Mouse (Mus musculus) CH12.LX (cell line): ENCODE measurements around the gene Morn5. TPM values are rescaled to one million over a fixed set of nuclear protein-coding genes. Genes with fewer than 3 reads are reported as not detected.

Source experiments
- DNase-seq: peaks from one replicate; pipeline ENCODE4 v3.0.0-alpha.2; 2013; ENCODE audit errors: extremely low read depth
- H3K27ac ChIP-seq: 2 replicates; pipeline ENCODE4 v1.5.1; 2012; ENCODE audit warnings: low read depth, mild to moderate bottlenecking, control low read depth, moderate library complexity; ENCODE audit not compliant: insufficient read depth
- H3K27me3 ChIP-seq: replicated peaks from 2 replicates; pipeline ENCODE3; 2012; ENCODE audit warnings: inconsistent platforms
- H3K36me3 ChIP-seq, 2 experiments: replicated peaks in 1 of 2; 2 replicates each; pipeline versions ENCODE3 to v1.6.1; 2012; ENCODE audit warnings: inconsistent platforms in 1 of 2, low read length in 1 of 2, mild to moderate bottlenecking in 1 of 2, mixed read lengths in 1 of 2, moderate library complexity in 1 of 2; ENCODE audit not compliant: control insufficient read depth in 1 of 2, insufficient read depth in 1 of 2
- H3K4me1 ChIP-seq, 2 experiments: 2 replicates each; pipeline ENCODE4 v1.6.1; 2012; ENCODE audit warnings: inconsistent platforms in 1 of 2, moderate library complexity in 1 of 2; ENCODE audit not compliant: insufficient read depth in 2 of 2, control insufficient read depth in 1 of 2
- H3K4me2 ChIP-seq: 2 replicates; pipeline ENCODE4 v1.6.1; 2012; ENCODE audit warnings: low read depth, mild to moderate bottlenecking, control low read depth; ENCODE audit not compliant: poor library complexity, insufficient read depth, severe bottlenecking
- H3K4me3 ChIP-seq, 3 experiments: fragments of 150-350 bp in 1 of 3; sonication (generic) in 1 of 3; replicated peaks in 1 of 3; 2 replicates each; pipeline versions ENCODE3 to v1.5.1; 2011 to 2012; ENCODE audit warnings: low read depth in 2 of 3, low read length in 2 of 3, mild to moderate bottlenecking in 2 of 3, moderate library complexity in 2 of 3, control low read depth in 1 of 3, improper control_type of control experiment in 1 of 3, inconsistent platforms in 1 of 3, mixed read lengths in 1 of 3; ENCODE audit not compliant: poor library complexity in 1 of 3
- H3K79me2 ChIP-seq: replicated peaks from 2 replicates; pipeline ENCODE4 v1.6.1; 2012; ENCODE audit warnings: mild to moderate bottlenecking, moderate library complexity; ENCODE audit not compliant: control insufficient read depth, poor library complexity, insufficient read depth, severe bottlenecking; ENCODE audit errors: extremely low read depth
- H3K9ac ChIP-seq: 2 replicates; pipeline ENCODE4 v1.6.1; 2012; ENCODE audit warnings: low read depth, mild to moderate bottlenecking, control low read depth, moderate library complexity; ENCODE audit not compliant: insufficient read depth
- H3K9me3 ChIP-seq: replicated peaks from 2 replicates; pipeline ENCODE3; 2012; ENCODE audit warnings: low read length, inconsistent platforms, mixed read lengths
- BHLHE40 ChIP-seq: IDR thresholded peaks from 2 replicates; pipeline ENCODE4 v1.6.1; 2011; ENCODE audit warnings: mild to moderate bottlenecking, low read depth, low read length, improper control_type of control experiment
- CHD1 ChIP-seq: IDR thresholded peaks from 2 replicates; pipeline ENCODE4 v1.6.1; 2012; ENCODE audit warnings: low read depth, low read length, improper control_type of control experiment, inconsistent platforms
- CHD2 ChIP-seq: IDR thresholded peaks from 2 replicates; pipeline ENCODE4 v1.6.1; 2011; ENCODE audit warnings: low read length, improper control_type of control experiment
- CTCF ChIP-seq, 2 experiments: IDR thresholded peaks in 1 of 2; conservative IDR thresholded peaks in 1 of 2; 2 replicates each; pipeline ENCODE4 v1.5.1; 2011 to 2012; ENCODE audit warnings: low read depth in 2 of 2, low read length in 2 of 2, improper control_type of control experiment in 1 of 2, inconsistent platforms in 1 of 2, mild to moderate bottlenecking in 1 of 2, moderate library complexity in 1 of 2
- ELF1 ChIP-seq: IDR thresholded peaks from 2 replicates; pipeline ENCODE4 v1.6.1; 2014; ENCODE audit warnings: low read depth, mild to moderate bottlenecking, inconsistent platforms, low read length, improper control_type of control experiment
- EP300 ChIP-seq: IDR thresholded peaks from 2 replicates; pipeline ENCODE4 v1.6.1; 2011; ENCODE audit warnings: low read length, improper control_type of control experiment
- ETS1 ChIP-seq: conservative IDR thresholded peaks from 2 replicates; pipeline ENCODE4 v1.6.1; 2012; ENCODE audit warnings: low read depth, mild to moderate bottlenecking, inconsistent platforms, low read length, improper control_type of control experiment, moderate library complexity
- GABPA ChIP-seq: IDR thresholded peaks from 2 replicates; pipeline ENCODE4 v1.6.1; 2012; ENCODE audit warnings: low read depth, low read length, improper control_type of control experiment, inconsistent platforms; ENCODE audit not compliant: insufficient replicate concordance
- JUND ChIP-seq: conservative IDR thresholded peaks from 2 replicates; pipeline ENCODE4 v1.6.1; 2011; ENCODE audit warnings: low read depth, low read length, improper control_type of control experiment
- MAFK ChIP-seq: IDR thresholded peaks from 2 replicates; pipeline ENCODE4 v1.6.1; 2011; ENCODE audit warnings: low read length, improper control_type of control experiment; ENCODE audit not compliant: insufficient replicate concordance
- MAX ChIP-seq: IDR thresholded peaks from 2 replicates; pipeline ENCODE4 v1.6.1; 2011; ENCODE audit warnings: low read length, improper control_type of control experiment
- MAZ ChIP-seq: IDR thresholded peaks from 2 replicates; pipeline ENCODE4 v1.6.1; 2012; ENCODE audit warnings: low read depth, mild to moderate bottlenecking, inconsistent platforms, low read length, improper control_type of control experiment, moderate library complexity
- MEF2A ChIP-seq: IDR thresholded peaks from 2 replicates; pipeline ENCODE4 v1.6.1; 2014; ENCODE audit warnings: low read depth, mild to moderate bottlenecking, inconsistent platforms, low read length, improper control_type of control experiment, borderline replicate concordance
- MXI1 ChIP-seq: IDR thresholded peaks from 2 replicates; pipeline ENCODE4 v1.6.1; 2011; ENCODE audit warnings: mild to moderate bottlenecking, low read depth, low read length, improper control_type of control experiment
- NELFE ChIP-seq: IDR thresholded peaks from 2 replicates; pipeline ENCODE4 v1.6.1; 2011; ENCODE audit warnings: low read depth, low read length, improper control_type of control experiment
- PAX5 ChIP-seq: IDR thresholded peaks from 2 replicates; pipeline ENCODE4 v1.6.1; 2012; ENCODE audit warnings: low read length, inconsistent platforms, mixed read lengths
- RCOR1 ChIP-seq: conservative IDR thresholded peaks from 2 replicates; pipeline ENCODE4 v1.6.1; 2012; ENCODE audit warnings: low read depth, mild to moderate bottlenecking, inconsistent platforms, low read length, improper control_type of control experiment
- SMC3 ChIP-seq: IDR thresholded peaks from 2 replicates; pipeline ENCODE4 v1.6.1; 2011; ENCODE audit warnings: low read depth, low read length, improper control_type of control experiment
- TBP ChIP-seq: conservative IDR thresholded peaks from 2 replicates; pipeline ENCODE4 v1.6.1; 2011; ENCODE audit warnings: low read depth, low read length, improper control_type of control experiment
- TCF12 ChIP-seq: IDR thresholded peaks from 2 replicates; pipeline ENCODE4 v1.6.1; 2014; ENCODE audit warnings: low read depth, mild to moderate bottlenecking, inconsistent platforms, low read length, improper control_type of control experiment
- USF1 ChIP-seq: IDR thresholded peaks from 2 replicates; pipeline ENCODE4 v1.6.1; 2014; ENCODE audit warnings: low read depth, mild to moderate bottlenecking, inconsistent platforms, low read length, improper control_type of control experiment
- USF2 ChIP-seq: conservative IDR thresholded peaks from 2 replicates; pipeline ENCODE4 v1.6.1; 2011; ENCODE audit warnings: low read depth, low read length, improper control_type of control experiment
- ZKSCAN1 ChIP-seq: IDR thresholded peaks from 2 replicates; pipeline ENCODE4 v1.6.1; 2012; ENCODE audit warnings: low read depth, inconsistent platforms, low read length, improper control_type of control experiment, borderline replicate concordance
- ZMIZ1 ChIP-seq: IDR thresholded peaks from 2 replicates; pipeline ENCODE4 v1.6.1; 2012; ENCODE audit warnings: low read depth, mild to moderate bottlenecking, inconsistent platforms, low read length, improper control_type of control experiment
- ZNF384 ChIP-seq: IDR thresholded peaks from 2 replicates; pipeline ENCODE4 v1.6.1; 2012; ENCODE audit warnings: low read depth, low read length, improper control_type of control experiment, inconsistent platforms
- dilution Hi-C: fragments of 300-500 bp; cut with MboI; formaldehyde crosslinking; loops from 2 replicates; pipeline ENCODE4 v1.14.3; 2020; ENCODE audit warnings: low sequenced_read_pairs; ENCODE audit not compliant: extremely low pct_unique_long_range_greater_than_20kb, extremely low pct_ligation_motif_present
- in situ Hi-C: fragments of 300-500 bp; cut with MboI; formaldehyde crosslinking; loops from 3 replicates; pipeline ENCODE4 v1.14.3; 2019; ENCODE audit warnings: low sequenced_read_pairs, low pct_ligation_motif_present, low pct_unique_long_range_greater_than_20kb, mixed read lengths
- polyA plus RNA-seq: library from polyadenylated mRNA; unstranded; fragments of >175 nt; gene quantifications from 2 replicates; pipeline ENCODE4 v1.2.1, GENCODE M21; 2012; ENCODE audit warnings: low read depth; ENCODE audit not compliant: insufficient read length
- total RNA-seq, 2 experiments: library from RNA; depleted of rRNA; stranded (reverse); fragments of 300-350 nt in 1 of 2; fragments of >200 nt in 1 of 2; gene quantifications; 2 replicates each; pipeline ENCODE4 v1.2.3; 2012 to 2014

The Morn5 gene
- total and polyA plus RNA-seq, 3 experiments: 0.38 TPM; not detected in 2

GRCm38 (mm10) chr2:36000390-36000789 lies 48.9 kb upstream of the Morn5 start:
- Histone ChIP-seq H3K9me3 (peaks cover 4% of the 10 kb centered on the region), H3K79me2 (no peaks in the 10 kb centered on the region), H3K36me3 (no peaks in the 10 kb centered on the region), H3K4me3 (no peak overlapping the region), H3K9ac (no peak overlapping the region), H3K27ac (no peak overlapping the region), H3K27me3 (peaks cover 15% of the 10 kb centered on the region), H3K4me2 (no peak overlapping the region), H3K4me1 (peaks cover 6 to 21% of the 10 kb centered on the region in 2 experiments)
- dilution Hi-C loops (no loop called here), in situ Hi-C loops (loop anchor here (10.0 to 25.0 kb wide), 2 partner anchors 284 to 1337 kb away; partner anchors contain the start of gene Olfr368)
- TF ChIP-seq CHD1 (no peak), NELFE (no peak), MXI1 (no peak), SMC3 (no peak), MAZ (no peak), TBP (no peak), EP300 (no peak), MAX (no peak), RCOR1 (no peak), USF1 (no peak), ZKSCAN1 (no peak), CHD2 (no peak), ZNF384 (no peak), ETS1 (no peak), PAX5 (no peak), ELF1 (no peak), USF2 (no peak), CTCF (conservative IDR thresholded peaks at IDR 0.05 in 1 of 2, IDR thresholded peaks at IDR 0.05 in 1 of 2; ENCODE audit: low read depth in 2 of 2, low read length in 2 of 2) (no peak)
- DNase-seq: no peak

GRCm38 (mm10) chr2:36002188-36002587 lies 47.1 kb upstream of the Morn5 start:
- H3K4me1 ChIP-seq: peaks cover 0 to 10% of the 10 kb centered on the region in 2 experiments; a peak in 2 of 4 replicates
- H3K27me3 ChIP-seq: peaks cover 28% of the 10 kb centered on the region
- DNase-seq: no peak
- no peak overlapping the region for H3K4me3 ChIP-seq
- no peak overlapping the region for H3K9ac ChIP-seq
- H3K9me3 ChIP-seq: peaks cover 4% of the 10 kb centered on the region
- TF ChIP-seq MEF2A (no peak), BHLHE40 (no peak), TBP (no peak), GABPA (no peak), JUND (no peak), ZNF384 (no peak), CHD2 (no peak), ZMIZ1 (no peak), CHD1 (no peak), MAFK (no peak), TCF12 (no peak)
- TF ChIP-seq, all 38 proteins: peak for 0
- Histone ChIP-seq H3K27ac (no peak overlapping the region), H3K79me2 (no peaks in the 10 kb centered on the region), H3K36me3 (no peaks in the 10 kb centered on the region), H3K4me2 (no peak overlapping the region)
- in situ Hi-C loops (loop anchor here (10.0 to 25.0 kb wide), 2 partner anchors 283 to 1335 kb away; partner anchors contain the start of gene Olfr368), dilution Hi-C loops (no loop called here)
